Mouse (Mus musculus) spleen, adult 2 months (tissue): ENCODE data around the gene Rapgef2.

Experiments
- CTCF ChIP-seq: fragments of 200-500 bp; IDR thresholded peaks from 2 replicates; pipeline ENCODE4 v1.5.1; 2011; ENCODE audit warnings: mild to moderate bottlenecking, inconsistent platforms; ENCODE audit not compliant: insufficient read depth, insufficient read length, insufficient replicate concordance; ENCODE audit errors: extremely low read depth
- POLR2A ChIP-seq: fragments of 200-500 bp; IDR thresholded peaks from 2 replicates; pipeline ENCODE4 v1.6.1; 2011; ENCODE audit warnings: low read depth, low read length, inconsistent platforms

DNA sequence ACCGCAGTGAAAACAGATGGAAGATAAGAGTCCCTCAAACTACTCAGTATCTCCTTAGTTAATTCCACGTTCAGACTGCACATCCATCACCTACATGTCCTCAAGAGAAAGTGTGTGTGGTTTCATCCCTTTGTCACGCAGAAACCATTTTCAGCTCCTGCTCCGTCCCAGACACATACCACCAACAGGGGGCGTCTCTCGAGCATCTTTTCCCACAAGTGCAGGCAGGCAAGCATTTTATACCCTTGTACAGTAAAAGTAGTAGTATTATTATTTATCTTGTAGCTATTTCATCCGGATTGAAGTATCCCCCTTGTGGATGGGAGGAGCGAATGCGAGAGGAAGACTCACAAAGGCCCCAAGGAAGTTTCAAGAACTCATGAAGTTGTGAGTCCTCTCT is 269.5 kb downstream of the Rapgef2 start:
- no peak for TF ChIP-seq CTCF
- TF ChIP-seq POLR2A = no peak
